Mouse (Mus musculus): Measurements from ENCODE around the gene Mnd1. TPM values are rescaled to one million over a fixed set of nuclear protein-coding genes. Genes with fewer than 3 reads are reported as not detected.

The Mnd1 gene
- 0.96 and 1.1 TPM in 2 replicates for polyA plus RNA-seq (2021; fragmentation: Nextera tagmentation)
- long read RNA-seq, experiment 1, partial matches to known transcripts = 0 of 2 reads
- long read RNA-seq, experiment 1, other reads (novel, unspliced or antisense) = 1 of 2 reads
- long read RNA-seq, experiment 2, partial matches to known transcripts = 0 of 3 reads
- long read RNA-seq, experiment 2, other reads (novel, unspliced or antisense) = 1 of 3 reads

DNA sequence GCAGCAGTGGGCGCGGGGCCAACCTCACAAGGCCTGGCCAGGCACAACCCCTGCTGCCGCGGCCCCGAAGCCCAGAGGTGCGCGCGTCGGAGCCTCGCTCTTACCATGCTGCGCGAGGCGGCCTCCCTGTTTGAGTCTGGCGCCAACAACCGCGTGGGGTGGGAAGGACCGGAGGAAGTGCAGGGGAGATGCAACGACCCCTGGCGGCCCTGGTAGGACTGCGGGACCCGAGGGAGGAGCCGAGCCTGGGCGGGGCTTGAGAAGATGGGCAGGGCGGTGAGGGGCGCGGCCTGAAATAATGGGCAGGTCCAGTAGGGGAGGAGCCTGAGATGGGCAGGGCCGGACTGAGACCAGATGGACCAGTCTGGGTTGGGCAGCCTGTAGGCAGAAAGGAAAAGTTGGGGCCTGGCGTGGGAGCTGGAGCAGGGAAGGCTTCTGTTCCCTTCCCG, at the start of gene Mnd1:
Mnd1 (minus strand) TSS at position 229 of the 449 bp plus-strand sequence.

DNA sequence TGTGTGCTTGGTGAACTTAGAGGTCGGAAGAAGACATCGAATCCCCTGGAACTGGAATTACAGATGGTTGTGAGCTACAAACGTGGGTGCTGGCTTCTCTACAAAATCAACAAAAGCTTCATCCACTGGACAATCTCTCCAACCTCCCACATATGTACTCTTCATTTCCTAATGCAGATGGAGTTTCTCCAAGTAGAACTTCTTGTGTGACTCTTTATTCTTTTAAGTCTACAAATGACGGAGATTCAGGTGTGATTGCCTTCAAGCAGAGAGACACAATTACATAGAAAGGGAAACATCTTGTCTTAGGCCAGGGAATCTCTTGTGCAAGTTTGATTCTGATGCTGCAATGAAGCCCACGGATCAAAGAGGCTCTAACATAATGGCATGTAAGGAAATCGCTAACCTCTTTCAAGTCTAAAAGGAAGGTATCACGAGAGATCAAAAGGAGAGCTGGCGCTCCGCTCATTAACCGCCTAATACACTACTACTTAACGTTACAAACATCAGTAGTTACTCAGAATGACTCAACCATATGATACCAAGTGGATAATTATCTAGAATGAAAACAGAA, 18.1 kb upstream of the Mnd1 start, which contains the start of gene Gm6525:
Gm6525 (plus strand) TSS at position 524 of the 574 bp plus-strand sequence.

DNA sequence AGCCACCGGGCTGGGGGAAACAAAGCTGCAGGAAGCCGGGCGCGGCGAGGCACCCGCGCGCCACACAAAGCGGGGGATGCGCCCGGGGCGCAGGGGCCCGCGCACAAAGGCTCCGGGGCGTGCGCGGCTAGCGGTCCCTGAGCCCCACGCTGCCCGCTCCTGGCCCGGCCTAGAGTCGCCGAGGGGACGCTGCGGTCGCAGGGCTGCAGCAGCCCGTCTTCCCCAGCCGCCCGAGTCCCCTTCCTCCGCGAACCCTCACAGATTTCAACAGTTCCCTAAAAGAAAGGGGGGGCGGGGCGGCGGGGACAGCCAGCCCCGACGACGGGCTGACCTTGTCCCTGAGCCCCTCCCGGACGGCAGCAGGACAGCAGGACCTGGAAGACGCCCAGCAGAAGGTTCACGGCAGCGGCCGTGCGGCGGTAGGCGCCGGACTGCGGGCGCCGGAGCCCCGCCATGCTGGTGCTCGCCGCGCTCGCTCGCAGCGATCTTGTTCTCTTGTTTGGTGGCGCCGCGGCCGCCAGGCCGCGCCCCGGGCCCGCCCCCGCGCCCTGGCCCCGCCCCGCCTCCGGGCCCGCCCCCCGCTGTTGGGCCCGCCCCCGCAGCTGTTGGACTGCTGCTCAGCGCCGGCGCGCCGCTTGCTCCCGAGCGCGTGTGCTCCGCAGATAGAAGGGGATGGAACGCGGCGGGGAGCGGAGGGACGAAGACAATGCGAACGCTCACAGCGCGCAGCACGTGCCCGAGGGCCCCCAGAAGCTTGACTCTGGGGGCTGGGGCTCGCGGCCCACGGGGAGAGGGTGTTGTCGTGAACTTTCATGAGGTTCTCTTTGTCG, 115.7 kb downstream of the Mnd1 start, which contains the start of gene Tmem131l:
Tmem131l (minus strand) TSS at position 530 of the 830 bp plus-strand sequence.

Other genes starting within 250 kb of the Mnd1 start
- gene Tmem131l, start 115.6 kb downstream of the Mnd1 start, polyA plus RNA-seq (2021; fragmentation: Nextera tagmentation) = 1.7 and 1.9 TPM in 2 replicates
- not detected in 2 replicates for gene Gm6525, start 18.3 kb upstream of the Mnd1 start, polyA plus RNA-seq (2021; fragmentation: Nextera tagmentation)
- 56.9 and 90.0 TPM in 2 replicates for gene Trim2, start 151.1 kb upstream of the Mnd1 start, polyA plus RNA-seq (2021; fragmentation: Nextera tagmentation)